Mouse (Mus musculus) adrenal gland, adult (tissue): Measurements from ENCODE around the gene Slco3a1.

Experiments
- DNase-seq, 2 experiments: peaks; one replicate each; pipeline ENCODE4 v3.0.0; 2022 to 2023; ENCODE audit warnings: low spot score in 1 of 2; ENCODE audit not compliant: inconsistent age in 2 of 2

Slco3a1 gene

GRCm38 (mm10) chr7:74529183-74529757 is 25.3 kb downstream of the Slco3a1 start:
- peak in 1 of 2 experiments; percentile 71 for DNase-seq

- DNase-seq: no peak
These were observed 26.4 kb downstream of the Slco3a1 start for GRCm38 (mm10) chr7:74528182-74528581.

GRCm38 (mm10) chr7:74527689-74528088 is 26.9 kb downstream of the Slco3a1 start:
- DNase-seq: no peak

GRCm38 (mm10) chr7:74526030-74526429 is 28.6 kb downstream of the Slco3a1 start:
- DNase-seq: no peak

DNA sequence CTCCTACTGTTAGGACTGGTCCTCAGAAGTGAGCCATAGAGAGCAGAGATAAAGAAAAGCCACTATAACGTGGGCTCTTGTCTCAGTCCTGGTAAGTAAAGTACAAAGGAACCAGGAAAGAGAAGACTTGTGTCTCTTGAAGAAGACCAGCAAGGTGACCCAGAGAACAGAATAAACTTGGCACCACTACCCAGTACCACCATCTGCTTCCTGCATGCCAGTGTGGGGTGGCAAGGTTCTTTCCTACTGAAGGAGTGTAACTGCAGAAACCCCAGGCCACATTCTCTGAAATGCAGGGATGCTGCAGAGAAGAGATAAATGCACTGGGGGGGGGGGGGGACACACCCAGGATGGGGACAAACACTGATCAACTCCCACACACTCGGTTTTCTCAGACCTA is 29.0 kb downstream of the Slco3a1 start:
- no peak for DNase-seq

GRCm38 (mm10) chr7:74524188-74524971 is 30.2 kb downstream of the Slco3a1 start:
- peak; percentile 38 to 75 for DNase-seq

DNA sequence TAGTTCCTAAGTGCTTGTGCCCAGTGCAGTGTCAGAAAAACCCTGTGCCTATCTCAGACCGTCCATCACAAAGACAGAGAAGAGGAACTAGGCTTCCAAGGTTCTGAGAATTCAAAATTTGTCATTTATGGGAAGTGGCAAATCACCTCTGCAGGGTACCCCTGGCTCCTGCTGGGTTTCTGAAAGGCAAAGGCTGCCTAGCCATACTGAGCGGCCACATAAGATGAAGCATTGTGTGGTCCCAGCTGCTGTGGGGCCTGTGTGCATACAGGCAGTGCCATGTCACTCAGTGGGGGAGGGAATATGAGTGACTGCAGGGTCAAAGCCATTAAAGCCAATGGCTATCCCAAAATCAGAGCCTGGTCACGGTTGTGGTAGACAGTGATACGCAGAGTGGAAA is 31.5 kb downstream of the Slco3a1 start:
- no peak for DNase-seq

GRCm38 (mm10) chr7:74522260-74522659 is 32.3 kb downstream of the Slco3a1 start:
- no peak for DNase-seq

DNA sequence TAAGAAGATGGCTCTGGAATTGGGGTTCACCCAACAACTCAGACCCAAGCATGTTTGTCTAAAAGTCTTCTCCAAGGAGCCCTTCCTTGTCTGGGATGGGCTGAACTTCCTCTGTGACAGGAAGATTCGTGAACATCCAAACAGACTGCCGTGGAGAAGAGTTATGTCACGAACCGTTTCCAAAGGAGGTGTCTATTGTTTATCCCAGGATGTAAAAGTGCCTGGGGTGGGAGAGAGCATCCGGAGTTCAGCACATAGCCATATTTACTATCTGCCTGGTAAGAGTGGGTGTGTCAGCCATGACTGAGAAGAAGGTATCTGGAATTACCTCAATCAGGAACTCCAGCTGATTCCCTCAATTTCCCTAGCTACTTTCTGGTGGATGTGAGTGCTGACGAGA is 35.2 kb downstream of the Slco3a1 start:
- DNase-seq: no peak

- DNase-seq: no peak
These were observed 35.8 kb downstream of the Slco3a1 start for GRCm38 (mm10) chr7:74518776-74519175.

GRCm38 (mm10) chr7:74518255-74518654 is 36.3 kb downstream of the Slco3a1 start:
- no peak for DNase-seq

DNA sequence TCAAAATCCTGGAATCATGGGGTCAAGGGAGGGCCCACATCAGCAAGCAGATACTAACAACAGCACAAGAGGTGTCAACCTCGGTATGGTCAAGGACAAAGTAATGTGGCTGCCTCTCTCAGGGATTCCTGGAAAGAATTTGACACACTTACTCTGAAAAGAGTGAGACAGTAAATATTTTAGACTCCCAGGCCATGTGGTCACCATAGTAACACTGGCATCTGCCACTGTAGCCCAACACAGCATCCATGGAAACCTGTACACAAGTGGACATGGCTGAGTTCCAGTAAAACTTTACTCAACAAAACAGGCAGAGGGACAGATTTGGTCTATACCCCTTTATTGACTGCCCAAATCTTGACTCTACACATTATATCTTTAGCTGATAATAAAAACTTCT is 43.9 kb downstream of the Slco3a1 start:
- DNase-seq: no peak

DNA sequence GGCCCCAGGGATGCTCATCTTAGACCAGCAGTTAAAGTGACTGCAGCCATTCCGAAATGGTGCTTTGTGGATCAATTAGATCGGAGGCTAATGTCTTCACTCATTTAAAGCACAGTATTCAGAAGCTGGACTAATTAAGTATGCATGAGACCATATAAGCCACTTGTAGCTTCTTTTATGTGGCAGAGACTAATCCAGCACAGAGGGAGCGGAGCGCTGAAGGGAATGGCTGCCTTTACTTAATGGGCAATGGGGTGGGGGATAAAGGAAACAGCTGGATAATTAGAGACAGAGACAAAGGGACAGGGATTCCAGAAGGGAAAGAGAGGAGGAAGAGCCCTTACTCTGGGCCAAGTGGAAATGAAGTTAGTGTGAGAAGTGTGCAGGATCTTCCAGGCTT is 46.4 kb downstream of the Slco3a1 start:
- DNase-seq: no peak

DNA sequence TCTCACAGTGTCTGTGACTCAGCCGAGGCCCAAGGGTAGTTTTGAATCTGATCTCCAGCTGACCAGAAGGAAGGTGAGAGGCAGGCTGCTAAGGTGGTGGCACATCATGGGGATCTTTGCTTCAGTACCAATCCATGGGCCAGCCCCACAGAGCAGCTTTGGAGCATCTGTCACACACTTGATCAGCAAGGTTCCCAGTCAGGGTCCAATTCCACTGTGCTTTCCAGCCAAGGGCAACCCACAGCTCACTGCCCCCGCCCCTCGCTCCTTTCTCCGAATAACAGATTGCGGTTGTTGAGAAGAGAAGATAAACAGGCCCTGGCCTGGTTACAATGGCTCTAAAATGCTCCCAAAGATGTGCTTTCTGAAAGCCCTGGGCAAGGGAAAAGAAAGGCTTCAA is 47.7 kb downstream of the Slco3a1 start:
- peak in 1 of 2 experiments; percentile 21 for DNase-seq

DNA sequence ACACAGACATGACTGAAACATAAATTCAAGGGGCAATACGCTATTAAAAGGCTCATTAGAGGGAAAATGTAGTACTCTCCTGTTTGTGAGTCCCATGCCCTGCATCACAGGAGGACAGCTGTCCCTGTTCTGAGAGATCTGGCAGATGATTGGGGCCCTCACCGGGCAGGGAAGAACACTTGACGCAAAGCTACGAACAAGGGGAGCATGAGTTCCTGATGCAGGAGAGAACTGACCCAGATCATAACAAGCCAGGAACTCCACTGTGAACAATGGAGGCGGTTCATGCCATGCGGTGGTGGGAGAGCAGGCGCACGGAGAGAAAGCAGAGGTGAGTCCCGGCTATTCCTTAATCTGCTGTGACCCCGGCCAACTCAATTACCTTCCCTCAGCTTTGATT is 48.9 kb downstream of the Slco3a1 start:
- no peak for DNase-seq

- DNase-seq: no peak
These were observed 53.4 kb downstream of the Slco3a1 start for GRCm38 (mm10) chr7:74501187-74501586.

GRCm38 (mm10) chr7:74499470-74499869 is 55.1 kb downstream of the Slco3a1 start:
- DNase-seq: no peak

DNA sequence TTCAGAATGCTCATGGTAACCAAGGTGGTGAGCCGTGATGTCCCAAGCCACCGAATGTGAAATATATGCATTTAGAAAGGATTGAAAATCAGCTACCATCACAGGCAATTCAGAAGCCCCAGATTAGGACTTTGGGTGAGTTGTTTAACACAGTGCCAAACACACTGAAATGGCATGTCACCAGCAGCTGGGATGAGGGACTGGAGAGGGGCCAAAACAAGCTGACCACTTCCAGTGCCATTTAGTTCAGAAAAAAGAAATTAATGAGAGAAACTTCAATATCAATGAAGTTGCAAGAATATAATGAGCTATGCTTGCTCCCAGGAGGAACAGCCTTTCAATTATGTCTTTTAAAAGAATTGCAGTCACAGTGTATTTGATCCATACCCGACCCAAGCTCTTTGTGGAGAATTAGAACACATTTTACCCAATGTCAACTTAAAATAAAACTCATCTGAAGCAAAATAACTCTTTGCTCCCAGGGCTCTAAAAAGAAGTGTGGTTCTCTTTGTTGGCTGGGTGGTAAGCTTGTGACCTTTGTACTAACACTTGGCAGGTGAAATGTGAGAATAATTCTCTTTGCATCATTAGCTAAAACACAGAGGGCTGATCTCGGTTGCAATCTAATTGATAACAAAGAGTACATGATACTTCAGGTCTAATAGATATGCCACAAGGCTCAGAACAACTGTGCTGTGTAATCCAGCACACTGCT is 56.2 kb downstream of the Slco3a1 start:
- no peak for DNase-seq

GRCm38 (mm10) chr7:74497203-74497602 is 57.4 kb downstream of the Slco3a1 start:
- no peak for DNase-seq

- DNase-seq: no peak
These were observed 59.1 kb downstream of the Slco3a1 start for GRCm38 (mm10) chr7:74495451-74495850.

GRCm38 (mm10) chr7:74493775-74494174 is 60.8 kb downstream of the Slco3a1 start:
- DNase-seq: no peak

GRCm38 (mm10) chr7:74491683-74492355 is 62.8 kb downstream of the Slco3a1 start:
- DNase-seq: no peak
